Mouse (Mus musculus) layer of hippocampus, adult 9-10 months (tissue): ENCODE results near the gene Srcap.

Experiments
- DNase-seq: peaks from one replicate; pipeline ENCODE4 v3.0.0; 2022; ENCODE audit warnings: low spot score

The Srcap gene

GRCm38 (mm10) chr7:127583260-127583659, 71.5 kb downstream of the Srcap start:
- no peak for DNase-seq

- DNase-seq, result no peak
Observed at GRCm38 (mm10) chr7:127585031-127585430, 73.2 kb downstream of the Srcap start.

DNA sequence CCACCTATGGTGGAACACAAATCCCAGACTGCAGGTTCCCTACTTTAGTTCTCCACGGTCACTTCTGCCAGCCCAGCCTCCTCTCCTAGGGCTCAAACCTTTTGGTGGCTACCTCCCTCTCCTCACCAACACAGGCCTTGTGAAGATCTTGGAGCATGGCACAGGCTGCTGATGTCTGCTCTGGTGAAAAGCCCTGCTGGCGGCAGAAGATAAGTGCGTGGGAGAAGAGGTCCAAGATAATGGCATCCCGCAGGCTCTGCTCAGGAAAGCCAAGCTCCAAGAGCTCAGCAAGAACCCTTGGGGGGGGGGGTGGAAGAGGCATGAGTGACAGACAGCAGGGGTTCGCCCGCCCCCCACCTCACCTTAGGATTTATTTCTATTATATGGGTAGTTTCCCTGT, 74.4 kb downstream of the Srcap start:
- no peak for DNase-seq

GRCm38 (mm10) chr7:127587196-127587595, 75.4 kb downstream of the Srcap start:
- no peak for DNase-seq

GRCm38 (mm10) chr7:127588011-127588871, 76.5 kb downstream of the Srcap start, which contains the start of the genes Ccdc189 and Rnf40:
Gene Ccdc189, minus strand, starts transcription at chr7:127588595.
Gene Rnf40, plus strand, starts transcription at chr7:127588767.
- peak; percentile 95 for DNase-seq

- no peak for DNase-seq
Observed at GRCm38 (mm10) chr7:127588901-127589300, 77.1 kb downstream of the Srcap start.

GRCm38 (mm10) chr7:127589637-127590036, 77.9 kb downstream of the Srcap start:
- no peak for DNase-seq

- DNase-seq, result no peak
Observed at GRCm38 (mm10) chr7:127591108-127591507, 79.3 kb downstream of the Srcap start.

GRCm38 (mm10) chr7:127592575-127592974, 80.8 kb downstream of the Srcap start:
- no peak for DNase-seq

DNA sequence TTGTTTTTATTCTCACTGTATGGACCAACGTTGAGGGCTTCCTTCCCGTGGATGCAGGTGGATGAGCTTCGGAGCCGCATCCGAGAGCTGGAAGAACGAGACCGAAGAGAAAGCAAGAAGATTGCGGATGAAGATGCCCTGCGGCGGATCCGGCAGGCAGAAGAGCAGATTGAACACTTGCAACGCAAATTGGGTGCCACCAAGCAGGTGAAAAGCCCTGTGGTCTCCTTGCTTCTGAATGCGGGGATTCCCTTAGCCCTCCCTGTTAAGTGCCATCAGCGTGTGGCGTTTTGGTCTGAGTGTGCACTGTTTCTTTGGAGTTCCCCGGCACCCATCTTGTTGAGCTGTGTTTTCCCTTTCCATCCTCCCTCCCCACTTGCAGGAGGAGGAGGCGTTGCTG, 85.0 kb downstream of the Srcap start:
- DNase-seq, result no peak

- DNase-seq, result no peak
Observed at GRCm38 (mm10) chr7:127600612-127601011, 88.8 kb downstream of the Srcap start.

DNA sequence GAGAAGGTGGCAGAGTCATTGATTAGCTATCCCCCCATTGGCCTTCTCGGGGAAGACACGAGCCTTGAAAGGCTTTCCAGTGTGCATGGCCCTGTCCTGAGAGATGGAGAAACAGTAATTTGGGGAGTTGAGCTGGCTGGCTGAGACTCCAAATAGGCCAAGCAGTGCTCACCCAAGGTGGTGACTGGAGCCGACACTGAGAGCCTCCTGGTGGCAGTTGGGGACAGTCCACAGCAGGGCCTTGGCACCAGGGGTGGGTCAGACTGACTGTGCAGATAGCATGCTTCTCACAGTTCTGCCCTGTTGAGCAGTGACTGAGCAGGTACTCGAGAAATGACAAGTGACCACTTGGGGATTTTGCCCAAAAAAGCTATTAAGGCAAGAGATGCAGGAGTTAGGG, 90.0 kb downstream of the Srcap start:
- no peak for DNase-seq

DNA sequence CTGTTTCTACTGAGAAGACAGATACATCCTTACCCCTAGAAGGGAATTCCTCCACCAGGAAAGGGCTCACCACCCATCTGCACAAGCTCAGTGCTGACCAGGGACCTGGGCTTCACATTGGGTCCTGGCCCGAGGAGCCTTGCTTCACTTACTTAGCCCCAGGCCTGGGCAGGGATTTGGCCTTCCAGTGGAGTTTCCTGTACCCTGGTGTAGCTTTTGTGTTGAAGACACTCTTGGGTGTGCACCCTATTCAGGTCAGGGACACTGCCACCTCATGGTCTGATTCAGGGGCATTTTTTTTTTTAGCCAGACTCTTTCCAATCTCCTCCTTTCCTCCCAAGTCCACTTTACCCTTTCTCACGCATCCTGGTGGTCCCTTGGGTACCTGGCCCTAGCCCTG, 91.1 kb downstream of the Srcap start:
- no peak for DNase-seq

- DNase-seq, result no peak
Observed at GRCm38 (mm10) chr7:127604256-127604655, 92.5 kb downstream of the Srcap start.

- DNase-seq, result no peak
Observed at GRCm38 (mm10) chr7:127607150-127607549, 95.4 kb downstream of the Srcap start.
